Mouse (Mus musculus) thymus, postnatal 10 days (tissue): ENCODE measurements around the gene Ugt1a7c.
A peak's percentile ranks its signal among the peaks of the same experiment; 100 is the strongest.

Experiments used
- DNase-seq, 2 experiments: peaks; one replicate each; pipeline ENCODE4 v3.0.0; 2021; ENCODE audit warnings: low spot score in 2 of 2

Ugt1a7c gene

GRCm38 (mm10) chr1:88223591-88223990 lies 128.7 kb downstream of the Ugt1a7c start:
- peak in 1 of 2 experiments; percentile 10 for DNase-seq

GRCm38 (mm10) chr1:88224029-88224776 lies 129.3 kb downstream of the Ugt1a7c start:
- DNase-seq = peak; percentile 3 to 14

- DNase-seq = peak in 1 of 2 experiments; percentile 3
Observed at GRCm38 (mm10) chr1:88225301-88225700, 130.4 kb downstream of the Ugt1a7c start.

GRCm38 (mm10) chr1:88225741-88226140 lies 130.9 kb downstream of the Ugt1a7c start:
- no peak for DNase-seq

GRCm38 (mm10) chr1:88226670-88227379 lies 132.0 kb downstream of the Ugt1a7c start, which contains the start of gene Mroh2a:
Gene Mroh2a, plus strand, starts transcription at chr1:88226986.
- DNase-seq = peak in 1 of 2 experiments; percentile 4

- DNase-seq = peak in 1 of 2 experiments; percentile 8
Observed at GRCm38 (mm10) chr1:88227482-88227881, 132.6 kb downstream of the Ugt1a7c start.

- DNase-seq = peak in 1 of 2 experiments; percentile 3
Observed at GRCm38 (mm10) chr1:88228121-88228520, 133.3 kb downstream of the Ugt1a7c start.

GRCm38 (mm10) chr1:88229566-88229965 lies 134.7 kb downstream of the Ugt1a7c start:
- no peak for DNase-seq

GRCm38 (mm10) chr1:88229986-88230385 lies 135.1 kb downstream of the Ugt1a7c start:
- DNase-seq = no peak

- DNase-seq = no peak
Observed at GRCm38 (mm10) chr1:88230421-88230820, 135.6 kb downstream of the Ugt1a7c start.

GRCm38 (mm10) chr1:88230981-88231802 lies 136.3 kb downstream of the Ugt1a7c start:
- DNase-seq = no peak

- no peak for DNase-seq
Observed at GRCm38 (mm10) chr1:88231803-88232499, 137.1 kb downstream of the Ugt1a7c start.

GRCm38 (mm10) chr1:88232664-88233380 lies 138.0 kb downstream of the Ugt1a7c start:
- no peak for DNase-seq

- no peak for DNase-seq
Observed at GRCm38 (mm10) chr1:88233421-88234247, 138.8 kb downstream of the Ugt1a7c start.

- no peak for DNase-seq
Observed at GRCm38 (mm10) chr1:88234248-88234610, 139.4 kb downstream of the Ugt1a7c start.

GRCm38 (mm10) chr1:88234646-88235045 lies 139.8 kb downstream of the Ugt1a7c start:
- no peak for DNase-seq

GRCm38 (mm10) chr1:88235046-88235893 lies 140.4 kb downstream of the Ugt1a7c start:
- no peak for DNase-seq

GRCm38 (mm10) chr1:88235894-88236415 lies 141.1 kb downstream of the Ugt1a7c start:
- no peak for DNase-seq

- DNase-seq = no peak
Observed at GRCm38 (mm10) chr1:88237311-88237710, 142.4 kb downstream of the Ugt1a7c start.
